Mouse (Mus musculus) spleen, adult 12 weeks (tissue): ENCODE data around the gene Grxcr1.

Experiments used
- DNase-seq: peaks from one replicate; pipeline ENCODE4 v3.0.0; 2022; ENCODE audit warnings: low spot score

Gene Grxcr1

GRCm38 (mm10) chr5:68093085-68093484 lies 61.5 kb downstream of the Grxcr1 start:
- no peak for DNase-seq

- no peak for DNase-seq
These were observed 66.3 kb downstream of the Grxcr1 start for GRCm38 (mm10) chr5:68097665-68098624.

- no peak for DNase-seq
These were observed 80.9 kb downstream of the Grxcr1 start for GRCm38 (mm10) chr5:68112430-68113036.

GRCm38 (mm10) chr5:68120880-68121279 lies 89.2 kb downstream of the Grxcr1 start:
- no peak for DNase-seq

- DNase-seq: no peak
These were observed 91.2 kb downstream of the Grxcr1 start for GRCm38 (mm10) chr5:68122883-68123282.

- DNase-seq: no peak
These were observed 93.8 kb downstream of the Grxcr1 start for GRCm38 (mm10) chr5:68125478-68125877.

- DNase-seq: no peak
These were observed 96.8 kb downstream of the Grxcr1 start for GRCm38 (mm10) chr5:68128421-68128820.

GRCm38 (mm10) chr5:68128821-68129608 lies 97.4 kb downstream of the Grxcr1 start:
- DNase-seq: no peak

GRCm38 (mm10) chr5:68146818-68147217 lies 115.2 kb downstream of the Grxcr1 start:
- no peak for DNase-seq

- no peak for DNase-seq
These were observed 118.3 kb downstream of the Grxcr1 start for GRCm38 (mm10) chr5:68149946-68150345.

GRCm38 (mm10) chr5:68150347-68151043 lies 118.9 kb downstream of the Grxcr1 start:
- no peak for DNase-seq

GRCm38 (mm10) chr5:68162503-68162902 lies 130.9 kb downstream of the Grxcr1 start:
- no peak for DNase-seq

GRCm38 (mm10) chr5:68165954-68166353 lies 134.3 kb downstream of the Grxcr1 start:
- no peak for DNase-seq
